Mouse (Mus musculus): ENCODE results near the gene Cln5. TPM values are rescaled to one million over a fixed set of nuclear protein-coding genes. Genes with fewer than 3 reads are reported as not detected.

The Cln5 gene
- polyA plus RNA-seq, 2 experiments = 20.6 to 34.2 TPM

DNA sequence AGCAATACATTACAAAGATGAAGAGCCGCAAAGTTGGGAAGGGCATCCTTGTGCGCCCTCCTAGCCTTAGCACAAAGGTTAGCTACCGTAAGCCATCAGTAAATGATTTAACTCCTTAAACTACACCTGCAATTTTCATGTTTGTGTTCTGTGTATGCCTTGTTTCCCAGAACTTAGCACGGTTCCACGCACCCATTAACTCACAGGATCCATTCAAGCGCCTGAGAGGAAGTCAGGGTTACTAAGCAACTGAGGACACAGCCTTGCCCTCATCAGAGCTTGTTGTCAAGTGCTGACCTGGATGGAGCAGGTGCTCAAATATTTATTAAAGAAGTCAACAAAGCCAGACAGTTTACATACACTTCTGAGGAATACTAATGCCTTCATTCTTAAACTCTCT, 32.2 kb downstream of the Cln5 start:
- WGBS = 77% methylated on average over 6 of the region's 6 CpGs
- H3K36me3 ChIP-seq (ENCODE audit: control insufficient read depth, insufficient read depth, low read length) = no peaks in the 10 kb centered on the region
- no peak overlapping the region for H3K27ac ChIP-seq (replicated peaks; ENCODE audit: low read depth, low read length)
- TF ChIP-seq POLR2A (IDR thresholded peaks at IDR 0.05; ENCODE audit: borderline replicate concordance, extremely low read depth, insufficient read depth, insufficient read length) = no peak
- H3K4me1 ChIP-seq (ENCODE audit: control insufficient read depth, insufficient read depth, low read length) = peaks cover 6% of the 10 kb centered on the region; the same call in 1 of the 2 replicates
- H3K4me3 ChIP-seq (replicated peaks; ENCODE audit: low read length) = no peak overlapping the region
- no peaks in the 10 kb centered on the region for H3K9me3 ChIP-seq (ENCODE audit: control insufficient read depth, low read length)
- DNase-seq (ENCODE audit: low spot score) = no peak
- no peaks in the 10 kb centered on the region for H3K27me3 ChIP-seq (ENCODE audit: control insufficient read depth, insufficient read depth, low read length)
- H3K9ac ChIP-seq (ENCODE audit: low read depth, low read length, severe bottlenecking) = no peak overlapping the region
- H3K4me2 ChIP-seq (replicated peaks; ENCODE audit: low read depth, low read length, severe bottlenecking) = no peak overlapping the region
- ATAC-seq (ENCODE audit: low FRiP score, low read depth) = no peak

DNA sequence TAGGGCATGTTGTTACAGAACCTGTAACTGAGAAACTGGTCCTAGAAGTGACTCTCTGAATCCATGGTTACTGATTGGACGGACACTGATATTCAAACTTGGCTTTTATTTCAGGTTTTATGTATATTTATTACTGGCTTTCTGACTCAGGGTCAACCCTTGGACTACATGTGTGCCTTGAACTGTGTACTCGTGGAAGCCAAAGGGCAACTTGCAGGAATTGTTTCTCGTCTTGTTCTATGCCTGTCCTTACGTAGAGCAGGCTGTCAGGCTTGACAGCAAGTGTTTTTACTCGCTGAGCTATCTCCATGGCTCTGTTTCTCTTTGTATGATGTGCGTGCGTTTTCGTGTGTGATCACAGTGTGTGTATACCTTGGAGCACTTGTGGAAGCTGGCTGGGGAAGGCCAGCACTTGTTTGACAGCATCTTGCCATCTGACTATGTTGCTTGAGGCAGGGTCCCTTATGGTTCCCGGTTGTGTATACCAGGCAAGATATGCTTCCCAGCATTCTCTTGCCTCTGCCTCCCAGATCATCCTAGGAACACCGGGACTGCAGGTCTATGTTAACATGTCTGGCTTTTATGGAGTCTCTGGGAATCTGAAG, 32.8 kb downstream of the Cln5 start:
- no peaks in the 10 kb centered on the region for H3K27me3 ChIP-seq (ENCODE audit: control insufficient read depth, insufficient read depth, low read length)
- no peaks in the 10 kb centered on the region for H3K9me3 ChIP-seq (ENCODE audit: control insufficient read depth, low read length)
- TF ChIP-seq POLR2A (IDR thresholded peaks at IDR 0.05; ENCODE audit: borderline replicate concordance, extremely low read depth, insufficient read depth, insufficient read length) = no peak
- H3K4me1 ChIP-seq (ENCODE audit: control insufficient read depth, insufficient read depth, low read length) = 0 out of 2 replicates have a peak, but pooled peaks cover 3% of the 10 kb centered on the region
- no peak for ATAC-seq (ENCODE audit: low FRiP score, low read depth)
- no peaks in the 10 kb centered on the region for H3K36me3 ChIP-seq (ENCODE audit: control insufficient read depth, insufficient read depth, low read length)
- H3K4me3 ChIP-seq (replicated peaks; ENCODE audit: low read length) = no peak overlapping the region
- no peak for DNase-seq (ENCODE audit: low spot score)
- H3K9ac ChIP-seq (ENCODE audit: low read depth, low read length, severe bottlenecking) = no peak overlapping the region
- WGBS = 82% methylated on average over 10 of the region's 10 CpGs
- H3K4me2 ChIP-seq (replicated peaks; ENCODE audit: low read depth, low read length, severe bottlenecking) = no peak overlapping the region
- no peak overlapping the region for H3K27ac ChIP-seq (replicated peaks; ENCODE audit: low read depth, low read length)

DNA sequence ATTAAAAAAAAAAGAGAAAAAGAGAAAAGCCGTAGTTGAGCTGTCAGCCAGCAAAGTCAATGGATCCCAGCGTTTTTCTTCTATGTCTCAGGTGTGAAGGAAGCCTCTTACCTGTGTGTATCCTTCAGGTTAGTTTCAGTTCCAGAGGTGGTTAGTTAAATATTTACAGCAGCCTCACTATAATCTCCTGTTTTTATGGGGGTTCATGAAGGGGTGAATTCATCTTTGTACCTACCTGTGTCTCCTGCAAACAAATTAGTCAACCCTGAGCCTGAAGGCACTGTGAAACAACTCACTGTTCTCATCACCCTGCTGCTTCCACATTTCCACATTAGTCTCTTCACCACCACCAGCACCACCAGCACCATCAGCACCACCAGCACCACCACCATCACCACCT, 36.3 kb downstream of the Cln5 start:
- ATAC-seq (ENCODE audit: low FRiP score, low read depth) = no peak
- no peak overlapping the region for H3K4me2 ChIP-seq (replicated peaks; ENCODE audit: low read depth, low read length, severe bottlenecking)
- no peaks in the 10 kb centered on the region for H3K4me1 ChIP-seq (ENCODE audit: control insufficient read depth, insufficient read depth, low read length)
- H3K9me3 ChIP-seq (ENCODE audit: control insufficient read depth, low read length) = no peaks in the 10 kb centered on the region
- no peak overlapping the region for H3K4me3 ChIP-seq (replicated peaks; ENCODE audit: low read length)
- H3K27ac ChIP-seq (replicated peaks; ENCODE audit: low read depth, low read length) = no peak overlapping the region
- 94% methylated on average over 2 of the region's 2 CpGs for WGBS
- H3K9ac ChIP-seq (ENCODE audit: low read depth, low read length, severe bottlenecking) = no peak overlapping the region
- no peaks in the 10 kb centered on the region for H3K27me3 ChIP-seq (ENCODE audit: control insufficient read depth, insufficient read depth, low read length)
- DNase-seq (ENCODE audit: low spot score) = no peak
- TF ChIP-seq POLR2A (IDR thresholded peaks at IDR 0.05; ENCODE audit: borderline replicate concordance, extremely low read depth, insufficient read depth, insufficient read length) = no peak
- H3K36me3 ChIP-seq (ENCODE audit: control insufficient read depth, insufficient read depth, low read length) = no peaks in the 10 kb centered on the region

DNA sequence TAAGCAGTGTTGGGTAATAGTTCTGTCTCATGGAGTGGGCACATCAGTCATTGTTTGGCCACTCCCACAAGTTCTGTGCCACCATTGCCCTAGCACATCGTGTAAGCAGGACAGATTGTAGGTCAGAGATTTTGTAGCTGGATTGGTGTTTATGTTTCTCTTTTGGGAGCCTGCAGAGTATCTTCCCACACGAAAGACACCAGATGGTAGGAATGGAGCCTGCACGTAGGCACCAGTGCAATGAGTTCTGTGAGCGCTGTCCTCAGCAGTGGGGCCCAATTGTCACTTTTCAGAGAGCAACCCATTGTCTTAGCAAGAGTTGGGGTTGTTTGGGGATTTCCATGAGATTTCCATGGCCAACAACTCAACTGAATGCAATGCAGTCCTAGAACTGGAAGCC, 40.0 kb downstream of the Cln5 start:
- 91% methylated on average over 4 of the region's 4 CpGs for WGBS
- H3K4me1 ChIP-seq (ENCODE audit: control insufficient read depth, insufficient read depth, low read length) = no peaks in the 10 kb centered on the region

DNA sequence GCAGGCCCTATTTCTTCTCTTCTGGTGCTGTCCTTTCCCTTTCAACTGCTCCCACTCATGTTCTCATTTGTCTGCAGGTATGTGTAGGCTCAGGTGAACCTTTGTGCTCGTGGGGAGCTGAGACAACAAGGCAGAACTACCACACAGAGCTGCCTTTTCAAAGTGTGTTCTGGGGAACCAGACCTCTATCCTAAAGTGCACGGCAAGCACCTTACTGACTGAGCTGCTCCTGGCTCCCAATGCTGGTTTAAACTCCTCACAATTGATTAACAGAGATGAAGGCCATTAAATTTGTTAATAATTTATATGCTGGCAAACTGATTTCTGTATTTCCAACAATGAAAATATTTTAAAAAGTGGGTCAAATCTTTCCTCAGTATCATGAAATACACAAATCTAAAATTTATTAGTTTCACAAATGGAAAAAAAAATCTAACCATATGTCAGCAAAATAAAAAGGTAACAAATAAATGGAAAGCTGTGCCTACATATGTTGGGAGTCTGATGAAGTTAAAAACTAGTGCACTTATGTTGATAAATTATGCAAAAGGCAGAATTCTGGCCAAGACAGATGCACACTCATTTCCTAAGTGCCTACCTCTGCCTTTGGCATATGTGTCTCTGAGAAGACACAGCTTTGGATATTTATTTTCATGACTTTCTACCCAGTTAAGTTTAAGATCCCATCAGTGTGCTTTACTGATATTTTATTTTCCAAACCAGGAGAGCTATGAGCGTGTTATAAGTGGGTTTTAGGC, 42.8 kb downstream of the Cln5 start:
- Histone ChIP-seq H3K27ac (replicated peaks; ENCODE audit: low read depth, low read length) (no peak overlapping the region), H3K27me3 (ENCODE audit: control insufficient read depth, insufficient read depth, low read length) (no peaks in the 10 kb centered on the region), H3K9me3 (ENCODE audit: control insufficient read depth, low read length) (no peaks in the 10 kb centered on the region), H3K9ac (ENCODE audit: low read depth, low read length, severe bottlenecking) (no peak overlapping the region), H3K4me2 (replicated peaks; ENCODE audit: low read depth, low read length, severe bottlenecking) (no peak overlapping the region), H3K36me3 (ENCODE audit: control insufficient read depth, insufficient read depth, low read length) (peaks cover 50% of the 10 kb centered on the region), H3K4me3 (replicated peaks; ENCODE audit: low read length) (no peak overlapping the region), H3K4me1 (ENCODE audit: control insufficient read depth, insufficient read depth, low read length) (no peaks in the 10 kb centered on the region)
- 84% methylated on average over 3 of the region's 3 CpGs for WGBS
- ATAC-seq (ENCODE audit: low FRiP score, low read depth) = no peak
- TF ChIP-seq POLR2A (IDR thresholded peaks at IDR 0.05; ENCODE audit: borderline replicate concordance, extremely low read depth, insufficient read depth, insufficient read length) = no peak
- no peak for DNase-seq (ENCODE audit: low spot score)

More for the DNA sequence above, 40.0 kb downstream of the Cln5 start:
- no peak for DNase-seq (ENCODE audit: low spot score)
- no peaks in the 10 kb centered on the region for H3K9me3 ChIP-seq (ENCODE audit: control insufficient read depth, low read length)
- H3K4me2 ChIP-seq (replicated peaks; ENCODE audit: low read depth, low read length, severe bottlenecking) = no peak overlapping the region
- H3K9ac ChIP-seq (ENCODE audit: low read depth, low read length, severe bottlenecking) = no peak overlapping the region
- TF ChIP-seq POLR2A (IDR thresholded peaks at IDR 0.05; ENCODE audit: borderline replicate concordance, extremely low read depth, insufficient read depth, insufficient read length) = no peak
- H3K27ac ChIP-seq (replicated peaks; ENCODE audit: low read depth, low read length) = no peak overlapping the region
- H3K36me3 ChIP-seq (ENCODE audit: control insufficient read depth, insufficient read depth, low read length) = peaks cover 22% of the 10 kb centered on the region
- H3K27me3 ChIP-seq (ENCODE audit: control insufficient read depth, insufficient read depth, low read length) = no peaks in the 10 kb centered on the region
- no peak for ATAC-seq (ENCODE audit: low FRiP score, low read depth)
- no peak overlapping the region for H3K4me3 ChIP-seq (replicated peaks; ENCODE audit: low read length)

All from limb, embryonic 14.5 days (tissue).